Mouse (Mus musculus) erythroblast, embryonic 14.5 days (primary cell): ENCODE measurements around the gene Tfip11.

Source experiments
- GATA1 ChIP-seq: IDR thresholded peaks from 2 replicates; pipeline ENCODE4 v1.6.1; 2012; ENCODE audit warnings: low read length, inconsistent platforms, mixed read lengths
- TAL1 ChIP-seq: IDR thresholded peaks from 3 replicates; pipeline ENCODE4 v1.6.1; 2012; ENCODE audit warnings: low read length, inconsistent platforms, mixed read lengths

DNA sequence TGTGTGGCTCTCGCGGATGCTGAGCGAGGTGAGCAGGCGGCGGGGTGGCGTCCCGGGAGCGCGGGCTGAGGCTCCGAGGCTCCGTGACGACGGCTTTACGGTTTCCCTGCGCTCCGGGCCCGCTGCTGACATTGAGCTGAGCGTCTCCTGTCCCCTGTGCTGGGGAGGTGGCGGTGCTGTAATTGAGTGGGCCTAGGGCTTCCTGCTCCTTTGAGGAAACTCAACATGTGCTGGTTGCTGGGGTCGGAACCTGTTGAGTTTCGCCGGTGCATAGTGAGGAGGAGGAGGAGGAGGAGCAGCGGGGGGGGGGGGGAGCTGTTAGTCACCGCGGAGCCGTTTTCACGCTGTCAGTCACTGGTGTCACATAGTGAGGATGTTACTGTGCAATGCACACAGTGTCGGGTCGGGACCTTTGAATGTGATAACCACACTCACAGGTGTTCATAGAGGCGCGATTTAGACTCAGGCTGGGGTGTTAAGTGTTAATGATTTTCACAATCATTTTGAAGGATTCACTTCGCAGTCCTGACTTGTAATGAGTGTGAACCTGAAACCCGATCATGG is 370 bp downstream of the Tfip11 start:
- TF ChIP-seq GATA1: no peak
- no peak for TF ChIP-seq TAL1
